Mouse (Mus musculus) ZHBTc4 (cell line): ENCODE results near the gene Higd1c.
"Not testable (repeated sequence)": the region's sequence is repeated elsewhere in the genome, so short reads cannot be mapped to it uniquely, and the experiment has no call there.

Experiments used
- DNase-seq: peaks from one replicate; pipeline ENCODE4 v3.0.0-alpha.2; 2011; ENCODE audit warnings: low read depth, low spot score

Gene Higd1c

GRCm38 (mm10) chr15:100353399-100353798, 10.9 kb upstream of the Higd1c start:
- not testable (repeated sequence) for DNase-seq

GRCm38 (mm10) chr15:100355876-100356275, 8.5 kb upstream of the Higd1c start:
- no peak for DNase-seq

- DNase-seq = not testable (repeated sequence)
These were observed 1.6 kb downstream of the Higd1c start for GRCm38 (mm10) chr15:100365967-100366366.

- no peak for DNase-seq
These were observed 2.8 kb downstream of the Higd1c start for GRCm38 (mm10) chr15:100367119-100367518.

- DNase-seq = peak; percentile 83
These were observed 10.7 kb downstream of the Higd1c start for GRCm38 (mm10) chr15:100375066-100375465.

GRCm38 (mm10) chr15:100377847-100378505, 13.6 kb downstream of the Higd1c start:
- not testable (repeated sequence) for DNase-seq

GRCm38 (mm10) chr15:100379658-100380057, 15.3 kb downstream of the Higd1c start:
- DNase-seq = no peak

- DNase-seq = no peak
These were observed 15.8 kb downstream of the Higd1c start for GRCm38 (mm10) chr15:100380104-100380503.

- no peak for DNase-seq
These were observed 21.4 kb downstream of the Higd1c start for GRCm38 (mm10) chr15:100385705-100386104.

- DNase-seq = no peak
These were observed 23.3 kb downstream of the Higd1c start for GRCm38 (mm10) chr15:100387544-100388223.

GRCm38 (mm10) chr15:100388224-100388835, 24.0 kb downstream of the Higd1c start:
- DNase-seq = no peak

GRCm38 (mm10) chr15:100388886-100389285, 24.5 kb downstream of the Higd1c start:
- DNase-seq = no peak

- DNase-seq = no peak
These were observed 26.7 kb downstream of the Higd1c start for GRCm38 (mm10) chr15:100391066-100391465.

- DNase-seq = no peak
These were observed 27.3 kb downstream of the Higd1c start for GRCm38 (mm10) chr15:100391599-100391998.

- DNase-seq = peak; percentile 77
These were observed 28.7 kb downstream of the Higd1c start for GRCm38 (mm10) chr15:100393016-100393415.

- DNase-seq = no peak
These were observed 31.2 kb downstream of the Higd1c start for GRCm38 (mm10) chr15:100395561-100395960.

GRCm38 (mm10) chr15:100400592-100401250, 36.4 kb downstream of the Higd1c start:
- DNase-seq = no peak

- no peak for DNase-seq
These were observed 37.5 kb downstream of the Higd1c start for GRCm38 (mm10) chr15:100401811-100402210.

- no peak for DNase-seq
These were observed 38.0 kb downstream of the Higd1c start for GRCm38 (mm10) chr15:100402347-100402746.

- no peak for DNase-seq
These were observed 38.5 kb downstream of the Higd1c start for GRCm38 (mm10) chr15:100402798-100403197.

- DNase-seq = no peak
These were observed 39.1 kb downstream of the Higd1c start for GRCm38 (mm10) chr15:100403318-100404000.

GRCm38 (mm10) chr15:100406088-100406487, 41.7 kb downstream of the Higd1c start:
- DNase-seq = peak; percentile 88
